Mouse (Mus musculus): ENCODE measurements around the gene S100a1.

S100a1 gene

GRCm38 (mm10) chr3:90513796-90514590 lies at the start of gene S100a1, which contains the start of gene S100a13:
Gene S100a1, minus strand, starts transcription at chr3:90514392.
Gene S100a13, plus strand, starts transcription at chr3:90514435.
- DNase-seq (ENCODE audit: low read depth), result peak; percentile 48

GRCm38 (mm10) chr3:90560008-90560628 lies 45.9 kb upstream of the S100a1 start, which contains the start of gene S100a3:
Gene S100a3, plus strand, starts transcription at chr3:90560578.
- DNase-seq (ENCODE audit: low read depth), result no peak

GRCm38 (mm10) chr3:90555954-90556353 lies 41.8 kb upstream of the S100a1 start:
- peak; percentile 66 for DNase-seq (ENCODE audit: low read depth)

GRCm38 (mm10) chr3:90552231-90552630 lies 38.0 kb upstream of the S100a1 start:
- DNase-seq (ENCODE audit: low read depth), result peak; percentile 19

GRCm38 (mm10) chr3:90550421-90550790 lies 36.2 kb upstream of the S100a1 start:
- peak; percentile 28 for DNase-seq (ENCODE audit: low read depth)

GRCm38 (mm10) chr3:90549676-90550420 lies 35.7 kb upstream of the S100a1 start:
- peak; percentile 60 for DNase-seq (ENCODE audit: low read depth)

GRCm38 (mm10) chr3:90540904-90541303 lies 26.7 kb upstream of the S100a1 start:
- DNase-seq (ENCODE audit: low read depth), result no peak

- no peak for DNase-seq (ENCODE audit: low read depth)
Observed at GRCm38 (mm10) chr3:90537905-90538296, 23.7 kb upstream of the S100a1 start.

- peak; percentile 64 for DNase-seq (ENCODE audit: low read depth)
Observed at GRCm38 (mm10) chr3:90537141-90537904, 23.1 kb upstream of the S100a1 start, which contains the start of gene S100a16. Gene S100a16, plus strand, starts transcription at chr3:90537254.

- no peak for DNase-seq (ENCODE audit: low read depth)
Observed at GRCm38 (mm10) chr3:90535446-90535845, 21.3 kb upstream of the S100a1 start.

GRCm38 (mm10) chr3:90531713-90532112 lies 17.5 kb upstream of the S100a1 start:
- no peak for DNase-seq (ENCODE audit: low read depth)

GRCm38 (mm10) chr3:90527291-90527873 lies 13.2 kb upstream of the S100a1 start:
- DNase-seq (ENCODE audit: low read depth), result no peak

GRCm38 (mm10) chr3:90526580-90526979 lies 12.4 kb upstream of the S100a1 start, which contains the start of gene S100a14:
Gene S100a14, plus strand, starts transcription at chr3:90526856.
- peak; percentile 48 for DNase-seq (ENCODE audit: low read depth)

- no peak for DNase-seq (ENCODE audit: low read depth)
Observed at GRCm38 (mm10) chr3:90526076-90526475, 11.9 kb upstream of the S100a1 start.

GRCm38 (mm10) chr3:90525421-90525820 lies 11.2 kb upstream of the S100a1 start:
- peak; percentile 81 for DNase-seq (ENCODE audit: low read depth)

GRCm38 (mm10) chr3:90517711-90518110 lies 3.5 kb upstream of the S100a1 start:
- no peak for DNase-seq (ENCODE audit: low read depth)

- DNase-seq (ENCODE audit: low read depth), result no peak
Observed at GRCm38 (mm10) chr3:90515789-90516188, 1.6 kb upstream of the S100a1 start.

- DNase-seq (ENCODE audit: low read depth), result peak; percentile 54
Observed at GRCm38 (mm10) chr3:90515242-90515641, 1.1 kb upstream of the S100a1 start.

GRCm38 (mm10) chr3:90514691-90515090 lies 499 bp upstream of the S100a1 start:
- DNase-seq (ENCODE audit: low read depth), result peak; percentile 56

- no peak for DNase-seq (ENCODE audit: low read depth)
Observed at GRCm38 (mm10) chr3:90512948-90513642, 1.1 kb downstream of the S100a1 start.

GRCm38 (mm10) chr3:90512276-90512675 lies 1.9 kb downstream of the S100a1 start:
- DNase-seq (ENCODE audit: low read depth), result no peak

Data from NIH3T3 (cell line).